Mouse (Mus musculus): ENCODE measurements at regions not wholly inside any gene's neighbourhood (a gene's known extent, or its start where the extent isn't known, plus 50 kb on each side); places are given as distances from the start of the nearest gene placed in this dataset.

GRCm38 (mm10) chr13:53934457-53934856 lies 121.0 kb downstream of the Drd1 start:
- no peak for ATAC-seq
- H3K4me2 ChIP-seq (ENCODE audit: low read depth, low read length), result no peak overlapping the region
- H3K36me3 ChIP-seq (ENCODE audit: control insufficient read depth, insufficient read depth, low read length), result no peaks in the 10 kb centered on the region
- WGBS, result 79% methylated on average over 6 of the region's 6 CpGs
- H3K27ac ChIP-seq (ENCODE audit: low read length), result no peak overlapping the region
- H3K9me3 ChIP-seq (ENCODE audit: control insufficient read depth, low read length), result no peaks in the 10 kb centered on the region
- no peak overlapping the region for H3K9ac ChIP-seq (ENCODE audit: low read depth, low read length)
- no peak overlapping the region for H3K4me3 ChIP-seq (ENCODE audit: low read length)
- no peaks in the 10 kb centered on the region for H3K4me1 ChIP-seq (ENCODE audit: control insufficient read depth, insufficient read depth, low read length)
- H3K27me3 ChIP-seq (replicated peaks; ENCODE audit: control insufficient read depth, insufficient read depth, low read length), result no peaks in the 10 kb centered on the region

- no peak overlapping the region for H3K9ac ChIP-seq (ENCODE audit: low read depth, low read length)
- no peaks in the 10 kb centered on the region for H3K4me1 ChIP-seq (ENCODE audit: control insufficient read depth, insufficient read depth, low read length)
- H3K4me3 ChIP-seq (ENCODE audit: low read length), result no peak overlapping the region
- no peaks in the 10 kb centered on the region for H3K9me3 ChIP-seq (ENCODE audit: control insufficient read depth, low read length)
- no peaks in the 10 kb centered on the region for H3K36me3 ChIP-seq (ENCODE audit: control insufficient read depth, insufficient read depth, low read length)
- ATAC-seq, result no peak
- H3K4me2 ChIP-seq (ENCODE audit: low read depth, low read length), result no peak overlapping the region
- no peaks in the 10 kb centered on the region for H3K27me3 ChIP-seq (replicated peaks; ENCODE audit: control insufficient read depth, insufficient read depth, low read length)
- H3K27ac ChIP-seq (ENCODE audit: low read length), result no peak overlapping the region
- WGBS, result 84% methylated on average over 4 of the region's 4 CpGs
Observed at GRCm38 (mm10) chr13:53926128-53926527, 129.4 kb downstream of the Drd1 start.

GRCm38 (mm10) chr13:53924433-53924832 lies 131.1 kb downstream of the Drd1 start:
- no peak overlapping the region for H3K4me3 ChIP-seq (ENCODE audit: low read length)
- H3K4me1 ChIP-seq (ENCODE audit: control insufficient read depth, insufficient read depth, low read length), result peaks cover 8% of the 10 kb centered on the region
- no peak overlapping the region for H3K27ac ChIP-seq (ENCODE audit: low read length)
- no peaks in the 10 kb centered on the region for H3K9me3 ChIP-seq (ENCODE audit: control insufficient read depth, low read length)
- WGBS, result 78% methylated on average over 4 of the region's 4 CpGs
- no peak for ATAC-seq
- no peaks in the 10 kb centered on the region for H3K36me3 ChIP-seq (ENCODE audit: control insufficient read depth, insufficient read depth, low read length)
- H3K27me3 ChIP-seq (replicated peaks; ENCODE audit: control insufficient read depth, insufficient read depth, low read length), result no peaks in the 10 kb centered on the region
- H3K9ac ChIP-seq (ENCODE audit: low read depth, low read length), result no peak overlapping the region
- H3K4me2 ChIP-seq (ENCODE audit: low read depth, low read length), result no peak overlapping the region

GRCm38 (mm10) chr13:53923721-53924374 lies 131.7 kb downstream of the Drd1 start:
- ATAC-seq, result no peak
- WGBS, result 76% methylated on average over 7 of the region's 7 CpGs
- H3K9ac ChIP-seq (ENCODE audit: low read depth, low read length), result no peak overlapping the region
- H3K9me3 ChIP-seq (ENCODE audit: control insufficient read depth, low read length), result no peaks in the 10 kb centered on the region
- H3K27ac ChIP-seq (ENCODE audit: low read length), result no peak overlapping the region
- no peak overlapping the region for H3K4me2 ChIP-seq (ENCODE audit: low read depth, low read length)
- no peaks in the 10 kb centered on the region for H3K27me3 ChIP-seq (replicated peaks; ENCODE audit: control insufficient read depth, insufficient read depth, low read length)
- no peak overlapping the region for H3K4me3 ChIP-seq (ENCODE audit: low read length)
- H3K36me3 ChIP-seq (ENCODE audit: control insufficient read depth, insufficient read depth, low read length), result no peaks in the 10 kb centered on the region
- H3K4me1 ChIP-seq (ENCODE audit: control insufficient read depth, insufficient read depth, low read length), result peaks cover 10% of the 10 kb centered on the region

GRCm38 (mm10) chr13:53921796-53922195 lies 133.7 kb downstream of the Drd1 start:
- WGBS, result 61% methylated on average over 5 of the region's 5 CpGs
- no peak for ATAC-seq
- no peak overlapping the region for H3K4me3 ChIP-seq (ENCODE audit: low read length)
- H3K27ac ChIP-seq (ENCODE audit: low read length), result no peak overlapping the region
- no peaks in the 10 kb centered on the region for H3K36me3 ChIP-seq (ENCODE audit: control insufficient read depth, insufficient read depth, low read length)
- H3K9me3 ChIP-seq (ENCODE audit: control insufficient read depth, low read length), result no peaks in the 10 kb centered on the region
- H3K27me3 ChIP-seq (replicated peaks; ENCODE audit: control insufficient read depth, insufficient read depth, low read length), result no peaks in the 10 kb centered on the region
- no peak overlapping the region for H3K9ac ChIP-seq (ENCODE audit: low read depth, low read length)
- peaks cover 13% of the 10 kb centered on the region for H3K4me1 ChIP-seq (ENCODE audit: control insufficient read depth, insufficient read depth, low read length)
- no peak overlapping the region for H3K4me2 ChIP-seq (ENCODE audit: low read depth, low read length)

GRCm38 (mm10) chr13:53919851-53920381 lies 135.6 kb downstream of the Drd1 start:
- Histone ChIP-seq H3K9ac (ENCODE audit: low read depth, low read length) (no peak overlapping the region), H3K27ac (ENCODE audit: low read length) (peak overlapping the region; percentile 50; the same call in 1 of the 2 replicates), H3K9me3 (ENCODE audit: control insufficient read depth, low read length) (no peaks in the 10 kb centered on the region), H3K36me3 (ENCODE audit: control insufficient read depth, insufficient read depth, low read length) (no peaks in the 10 kb centered on the region), H3K4me2 (ENCODE audit: low read depth, low read length) (no peak overlapping the region), H3K4me1 (ENCODE audit: control insufficient read depth, insufficient read depth, low read length) (peaks cover 13% of the 10 kb centered on the region), H3K27me3 (replicated peaks; ENCODE audit: control insufficient read depth, insufficient read depth, low read length) (no peaks in the 10 kb centered on the region), H3K4me3 (ENCODE audit: low read length) (no peak overlapping the region)
- 21% methylated on average over 5 of the region's 5 CpGs for WGBS
- peak; percentile 95 for ATAC-seq

- no peak for ATAC-seq
- 0 out of 2 replicates have a peak, but pooled peaks cover 2% of the 10 kb centered on the region for H3K27me3 ChIP-seq (replicated peaks; ENCODE audit: control insufficient read depth, insufficient read depth, low read length)
- H3K4me2 ChIP-seq (ENCODE audit: low read depth, low read length), result no peak overlapping the region
- H3K9me3 ChIP-seq (ENCODE audit: control insufficient read depth, low read length), result no peaks in the 10 kb centered on the region
- no peaks in the 10 kb centered on the region for H3K36me3 ChIP-seq (ENCODE audit: control insufficient read depth, insufficient read depth, low read length)
- H3K9ac ChIP-seq (ENCODE audit: low read depth, low read length), result no peak overlapping the region
- H3K4me1 ChIP-seq (ENCODE audit: control insufficient read depth, insufficient read depth, low read length), result peaks cover 13% of the 10 kb centered on the region; the same call in 1 of the 2 replicates
- no peak overlapping the region for H3K4me3 ChIP-seq (ENCODE audit: low read length)
- WGBS, result 90% methylated on average over 8 of the region's 8 CpGs
- H3K27ac ChIP-seq (ENCODE audit: low read length), result no peak overlapping the region
Observed at GRCm38 (mm10) chr13:53915456-53915855, 140.0 kb downstream of the Drd1 start.

- 0 out of 2 replicates have a peak, but pooled peaks cover 2% of the 10 kb centered on the region for H3K27me3 ChIP-seq (replicated peaks; ENCODE audit: control insufficient read depth, insufficient read depth, low read length)
- no peak overlapping the region for H3K4me3 ChIP-seq (ENCODE audit: low read length)
- H3K9me3 ChIP-seq (ENCODE audit: control insufficient read depth, low read length), result no peaks in the 10 kb centered on the region
- no peak for ATAC-seq
- no peak overlapping the region for H3K4me2 ChIP-seq (ENCODE audit: low read depth, low read length)
- 70% methylated on average over 11 of the region's 11 CpGs for WGBS
- no peaks in the 10 kb centered on the region for H3K36me3 ChIP-seq (ENCODE audit: control insufficient read depth, insufficient read depth, low read length)
- no peak overlapping the region for H3K27ac ChIP-seq (ENCODE audit: low read length)
- peaks cover 5% of the 10 kb centered on the region; the same call in 1 of the 2 replicates for H3K4me1 ChIP-seq (ENCODE audit: control insufficient read depth, insufficient read depth, low read length)
- H3K9ac ChIP-seq (ENCODE audit: low read depth, low read length), result no peak overlapping the region
Observed at GRCm38 (mm10) chr13:53914434-53914833, 141.1 kb downstream of the Drd1 start.

GRCm38 (mm10) chr13:53913501-53913900 lies 142.0 kb downstream of the Drd1 start:
- H3K27ac ChIP-seq (ENCODE audit: low read length), result no peak overlapping the region
- no peaks in the 10 kb centered on the region for H3K9me3 ChIP-seq (ENCODE audit: control insufficient read depth, low read length)

More at GRCm38 (mm10) chr13:53913501-53913900, 142.0 kb downstream of the Drd1 start:
- H3K27me3 ChIP-seq (replicated peaks; ENCODE audit: control insufficient read depth, insufficient read depth, low read length), result 0 out of 2 replicates have a peak, but pooled peaks cover 2% of the 10 kb centered on the region
- no peaks in the 10 kb centered on the region for H3K36me3 ChIP-seq (ENCODE audit: control insufficient read depth, insufficient read depth, low read length)
- no peak for ATAC-seq
- no peak overlapping the region for H3K4me2 ChIP-seq (ENCODE audit: low read depth, low read length)
- no peaks in the 10 kb centered on the region for H3K4me1 ChIP-seq (ENCODE audit: control insufficient read depth, insufficient read depth, low read length)
- 40% methylated on average over 10 of the region's 10 CpGs for WGBS
- no peak overlapping the region for H3K9ac ChIP-seq (ENCODE audit: low read depth, low read length)
- no peak overlapping the region for H3K4me3 ChIP-seq (ENCODE audit: low read length)
